ENCODE assay signal across 9 mouse cellular contexts in genomic region chr2:131170936-131171335, GRCm38 (mm10). TPM values are rescaled to one million over a fixed set of nuclear protein-coding genes. Genes with fewer than 3 reads are reported as not detected.
A peak's percentile ranks its signal among the peaks of the same experiment; 100 is the strongest.
DNase-seq lines count a peak whose midpoint lies in the region; ATAC-seq and TF ChIP-seq lines count a peak whose summit lies in the region.
"Had no signal": no experiment of that assay in that cellular context is flagged by ENCODE, and none has a peak within 500 bp of the region (broad histone marks: within the 10 kb centered on the region; RNA-seq: fewer than 3 reads in every experiment).

No protein-coding gene starts in this region.

- DNase-seq in heart, adult 2 months = no peak
- DNase-seq in heart, postnatal 4 days = no peak
- DNase-seq in liver, embryonic 11.5 days (ENCODE audit: low spot score) = no peak
- DNase-seq in liver = no peak
- DNase-seq in liver, postnatal 0 days = no peak
- no peak for DNase-seq in right cerebral cortex, adult 18-20 months
- DNase-seq in spleen, postnatal 10 days (ENCODE audit: low spot score in 2 of 2) = no peak

- peak overlapping the region; percentile 38; the same call in 1 of the 2 replicates for H3K4me3 ChIP-seq in heart, adult 2 months
- H3K4me3 ChIP-seq in liver, embryonic 11.5 days (ENCODE audit: low read depth, low read length) = peak overlapping the region; percentile 19
- H3K4me3 ChIP-seq in embryonic facial prominence, embryonic 15.5 days (replicated peaks) = peak overlapping the region; percentile 34
- H3K4me3 ChIP-seq in liver, postnatal 0 days (ENCODE audit: low read depth, low read length) = peak overlapping the region; percentile 17
- H3K4me3 ChIP-seq: forebrain, embryonic 15.5 days had no signal

- intact Hi-C loops in heart, adult 2 months (cut with DNase I) = loop anchor here (1.0 to 10.0 kb wide), 2 partner anchors 11 to 336 kb away; partner anchors contain the start of gene 1700037H04Rik

- no peak for TF ChIP-seq CTCF in heart, adult 2 months (IDR thresholded peaks at IDR 0.05)
- no peak for TF ChIP-seq CTCF in liver, postnatal 0 days (IDR thresholded peaks at IDR 0.05; ENCODE audit: low read depth)

- H3K9me3 ChIP-seq in liver, embryonic 11.5 days (ENCODE audit: control insufficient read depth, low read length) = no peaks in the 10 kb centered on the region
- H3K9me3 ChIP-seq in embryonic facial prominence, embryonic 15.5 days (replicated peaks) = no peaks in the 10 kb centered on the region
- H3K9me3 ChIP-seq in liver, postnatal 0 days (ENCODE audit: low read length) = peaks cover 4% of the 10 kb centered on the region; the same call in 1 of the 2 replicates
- H3K9me3 ChIP-seq: forebrain, embryonic 15.5 days had no signal

- no peak overlapping the region for H3K27ac ChIP-seq in heart, adult 2 months
- no peak overlapping the region for H3K27ac ChIP-seq in liver, embryonic 11.5 days (ENCODE audit: low read depth, low read length)
- H3K27ac ChIP-seq in embryonic facial prominence, embryonic 15.5 days (replicated peaks) = no peak overlapping the region
- no peak overlapping the region for H3K27ac ChIP-seq in liver, postnatal 0 days (ENCODE audit: low read depth)
- H3K27ac ChIP-seq: forebrain, embryonic 15.5 days had no signal

- no peaks in the 10 kb centered on the region for H3K79me2 ChIP-seq in heart, adult 2 months (replicated peaks; ENCODE audit: control insufficient read depth, insufficient read depth, low read length)

- WGBS in heart, adult 2 months = 57% methylated on average over 9 of the region's 9 CpGs
- WGBS in liver, embryonic 11.5 days = 13% methylated on average over 9 of the region's 9 CpGs
- 25% methylated on average over 9 of the region's 9 CpGs for WGBS in embryonic facial prominence, embryonic 15.5 days
- WGBS in liver, postnatal 0 days (ENCODE audit: insufficient replicate concordance) = 26% methylated on average over 9 of the region's 9 CpGs

- no peak for TF ChIP-seq EP300 in heart, adult 2 months (IDR thresholded peaks at IDR 0.05; ENCODE audit: insufficient read depth, low read depth, low read length)
- TF ChIP-seq EP300 in liver, postnatal 0 days (IDR thresholded peaks at IDR 0.05; ENCODE audit: low read depth) = no peak

- H3K27me3 ChIP-seq in heart, adult 2 months (ENCODE audit: control insufficient read depth, insufficient read depth, low read length) = no peaks in the 10 kb centered on the region
- peaks cover 53% of the 10 kb centered on the region for H3K27me3 ChIP-seq in liver, embryonic 11.5 days (replicated peaks; ENCODE audit: control insufficient read depth, insufficient read depth, low read length)
- H3K27me3 ChIP-seq in embryonic facial prominence, embryonic 15.5 days = peaks cover 26% of the 10 kb centered on the region
- H3K27me3 ChIP-seq in liver, postnatal 0 days (ENCODE audit: insufficient read depth, low read length) = peaks cover 49% of the 10 kb centered on the region

- no peaks in the 10 kb centered on the region for H3K36me3 ChIP-seq in heart, adult 2 months (ENCODE audit: control insufficient read depth, insufficient read depth, low read length)
- no peaks in the 10 kb centered on the region for H3K36me3 ChIP-seq in liver, embryonic 11.5 days (ENCODE audit: control insufficient read depth, insufficient read depth, low read length)
- no peaks in the 10 kb centered on the region for H3K36me3 ChIP-seq in embryonic facial prominence, embryonic 15.5 days
- no peaks in the 10 kb centered on the region for H3K36me3 ChIP-seq in liver, postnatal 0 days (replicated peaks; ENCODE audit: insufficient read depth, low read length)
- H3K36me3 ChIP-seq: forebrain, embryonic 15.5 days had no signal

- no peak for ATAC-seq in liver, embryonic 11.5 days (replicated peaks; ENCODE audit: low FRiP score)
- no peak for ATAC-seq in embryonic facial prominence, embryonic 15.5 days (ENCODE audit: insufficient number of reproducible peaks, low FRiP score, low TSS enrichment, low read depth)
- ATAC-seq in liver, postnatal 0 days = no peak
- ATAC-seq: forebrain, embryonic 15.5 days had no signal

- H3K9ac ChIP-seq in heart, adult 2 months (ENCODE audit: low read depth, low read length) = no peak overlapping the region
- no peak overlapping the region for H3K9ac ChIP-seq in liver, embryonic 11.5 days (ENCODE audit: low read depth, low read length)
- no peak overlapping the region for H3K9ac ChIP-seq in embryonic facial prominence, embryonic 15.5 days
- H3K9ac ChIP-seq in liver, postnatal 0 days (replicated peaks) = no peak overlapping the region
- H3K9ac ChIP-seq: forebrain, embryonic 15.5 days had no signal

- peaks cover 3% of the 10 kb centered on the region; the same call in 1 of the 2 replicates for H3K4me1 ChIP-seq in heart, adult 2 months (ENCODE audit: control insufficient read depth, insufficient read depth, low read length)
- peaks cover 13% of the 10 kb centered on the region; the same call in 1 of the 2 replicates for H3K4me1 ChIP-seq in liver, embryonic 11.5 days (replicated peaks; ENCODE audit: control insufficient read depth, insufficient read depth, low read length)
- H3K4me1 ChIP-seq in embryonic facial prominence, embryonic 15.5 days = peaks cover 38% of the 10 kb centered on the region
- peaks cover 27% of the 10 kb centered on the region for H3K4me1 ChIP-seq in liver, postnatal 0 days (ENCODE audit: insufficient read depth)

- no peak for TF ChIP-seq POLR2A in heart, adult 2 months (IDR thresholded peaks at IDR 0.05; ENCODE audit: insufficient read depth, low read depth, low read length)

- peak overlapping the region; percentile 52 for H3K4me2 ChIP-seq in liver, embryonic 11.5 days
- peak overlapping the region; percentile 56 for H3K4me2 ChIP-seq in embryonic facial prominence, embryonic 15.5 days (replicated peaks)
- peak overlapping the region; percentile 61 for H3K4me2 ChIP-seq in liver, postnatal 0 days (ENCODE audit: low read depth, low read length)
- H3K4me2 ChIP-seq: forebrain, embryonic 15.5 days had no signal

RNA-seq across cellular contexts. Expression of gene Cenpb, which starts 8.9 kb away (rescaled TPM):
- total RNA-seq in heart, adult 2 months (2021) = 10 to 100 TPM; 71.9 to 92.6 TPM
- 57.1 and 58.5 TPM in 2 replicates for polyA plus RNA-seq in heart, adult 2 months (2012; rRNA removed)
- total RNA-seq in heart, postnatal 4 days (2021) = 10 to 100 TPM; 76.5 to 78.4 TPM
- 3.8 and 4.9 TPM in 2 replicates for polyA plus RNA-seq in liver, embryonic 11.5 days (2014; fragmentation: Nextera tagmentation; extraction: Ambion mirVana)
- polyA plus RNA-seq in embryonic facial prominence, embryonic 15.5 days (2015; fragmentation: Nextera tagmentation; extraction: Ambion mirVana) = 13.3 and 14.6 TPM in 2 replicates
- 4.2 and 4.8 TPM in 2 replicates for polyA plus RNA-seq in liver, postnatal 0 days (2015; fragmentation: Nextera tagmentation; extraction: Ambion mirVana)

RNA-seq across cellular contexts. Expression of gene 1700037H04Rik, which starts 11.1 kb away (rescaled TPM):
- total RNA-seq in heart, adult 2 months (2021) = 10 to 100 TPM in 1 of 2 experiments, 1 to 10 TPM in 1; 9.8 to 11.3 TPM
- polyA plus RNA-seq in heart, adult 2 months (2012; rRNA removed) = 33.6 and 48.9 TPM in 2 replicates
- total RNA-seq in heart, postnatal 4 days (2021) = 10 to 100 TPM; 23.4 to 26.0 TPM
- 130 TPM in 2 replicates for polyA plus RNA-seq in liver, embryonic 11.5 days (2014; fragmentation: Nextera tagmentation; extraction: Ambion mirVana)
- 67.3 and 69.3 TPM in 2 replicates for polyA plus RNA-seq in embryonic facial prominence, embryonic 15.5 days (2015; fragmentation: Nextera tagmentation; extraction: Ambion mirVana)
- polyA plus RNA-seq in liver, postnatal 0 days (2015; fragmentation: Nextera tagmentation; extraction: Ambion mirVana) = 58.1 and 61.6 TPM in 2 replicates

RNA-seq across cellular contexts. Expression of gene Cdc25b, which starts 15.8 kb away (rescaled TPM):
- 10 to 100 TPM in 1 of 2 experiments, 1 to 10 TPM in 1; 4.3 to 10.3 TPM for total RNA-seq in heart, adult 2 months (2021)
- 9.8 and 12.5 TPM in 2 replicates for polyA plus RNA-seq in heart, adult 2 months (2012; rRNA removed)
- total RNA-seq in heart, postnatal 4 days (2021) = 10 to 100 TPM; 23.5 to 34.1 TPM
- 76.4 and 85.4 TPM in 2 replicates for polyA plus RNA-seq in liver, embryonic 11.5 days (2014; fragmentation: Nextera tagmentation; extraction: Ambion mirVana)
- 52.3 and 59.1 TPM in 2 replicates for polyA plus RNA-seq in embryonic facial prominence, embryonic 15.5 days (2015; fragmentation: Nextera tagmentation; extraction: Ambion mirVana)
- 67.6 and 77.7 TPM in 2 replicates for polyA plus RNA-seq in liver, postnatal 0 days (2015; fragmentation: Nextera tagmentation; extraction: Ambion mirVana)

RNA-seq across cellular contexts. Expression of gene Spef1, which starts 16.1 kb away (rescaled TPM):
- total RNA-seq in heart, adult 2 months (2021) = 1 to 10 TPM; 4.4 to 5.2 TPM
- polyA plus RNA-seq in heart, adult 2 months (2012; rRNA removed) = 3.3 and 4.0 TPM in 2 replicates
- 1 to 10 TPM; 6.3 to 7.2 TPM for total RNA-seq in heart, postnatal 4 days (2021)
- 1.3 and 1.5 TPM in 2 replicates for polyA plus RNA-seq in liver, embryonic 11.5 days (2014; fragmentation: Nextera tagmentation; extraction: Ambion mirVana)
- 10.3 and 15.2 TPM in 2 replicates for polyA plus RNA-seq in embryonic facial prominence, embryonic 15.5 days (2015; fragmentation: Nextera tagmentation; extraction: Ambion mirVana)
- 0.59 and 0.65 TPM in 2 replicates for polyA plus RNA-seq in liver, postnatal 0 days (2015; fragmentation: Nextera tagmentation; extraction: Ambion mirVana)

RNA-seq across cellular contexts. Expression of gene Ap5s1, which starts 35.9 kb away (rescaled TPM):
- 10 to 100 TPM; 33.1 to 41.7 TPM for total RNA-seq in heart, adult 2 months (2021)
- polyA plus RNA-seq in heart, adult 2 months (2012; rRNA removed) = 71.4 and 121 TPM in 2 replicates
- 10 to 100 TPM; 32.6 to 42.4 TPM for total RNA-seq in heart, postnatal 4 days (2021)
- 18.1 and 19.2 TPM in 2 replicates for polyA plus RNA-seq in liver, embryonic 11.5 days (2014; fragmentation: Nextera tagmentation; extraction: Ambion mirVana)
- polyA plus RNA-seq in embryonic facial prominence, embryonic 15.5 days (2015; fragmentation: Nextera tagmentation; extraction: Ambion mirVana) = 27.9 and 28.0 TPM in 2 replicates
- 19.5 TPM in 2 replicates for polyA plus RNA-seq in liver, postnatal 0 days (2015; fragmentation: Nextera tagmentation; extraction: Ambion mirVana)
